Mouse (Mus musculus) neural tube, embryonic 14.5 days (tissue): Measurements from ENCODE around the gene Ddx20. TPM values are rescaled to one million over a fixed set of nuclear protein-coding genes. Genes with fewer than 3 reads are reported as not detected.

ENCODE experiments used
- ATAC-seq: fragments of 200-750 bp; cut with Nextera tagmentation; 2 replicates; pipeline ENCODE4 v1.8.0; 2017; ENCODE audit warnings: low read depth, mild to moderate bottlenecking, moderate TSS enrichment, moderate library complexity
- H3K27ac ChIP-seq: fragments of 300-500 bp; sonication (generic); 2 replicates; pipeline ENCODE4 v1.5.1; 2014; ENCODE audit warnings: low read depth, mild to moderate bottlenecking, control low read depth, low read length, moderate library complexity, mixed read lengths
- H3K27me3 ChIP-seq: fragments of 300-500 bp; sonication (generic); 2 replicates; pipeline ENCODE4 v1.6.1; 2014; ENCODE audit warnings: low read length; ENCODE audit not compliant: control insufficient read depth, insufficient read depth
- H3K36me3 ChIP-seq: fragments of 300-500 bp; sonication (generic); 2 replicates; pipeline ENCODE4 v1.6.1; 2014; ENCODE audit warnings: low read length, mixed read lengths; ENCODE audit not compliant: control insufficient read depth, insufficient read depth
- H3K4me1 ChIP-seq: fragments of 300-500 bp; sonication (generic); 2 replicates; pipeline ENCODE4 v1.6.1; 2014; ENCODE audit warnings: low read length; ENCODE audit not compliant: control insufficient read depth, insufficient read depth
- H3K4me2 ChIP-seq: fragments of 300-500 bp; sonication (generic); 2 replicates; pipeline ENCODE4 v1.6.1; 2014; ENCODE audit warnings: mild to moderate bottlenecking, low read depth, low read length, control low read depth
- H3K4me3 ChIP-seq: fragments of 300-500 bp; sonication (generic); 2 replicates; pipeline ENCODE4 v1.5.1; 2014; ENCODE audit warnings: low read depth, low read length, control low read depth, mixed read lengths
- H3K9ac ChIP-seq: fragments of 300-500 bp; sonication (generic); replicated peaks from 2 replicates; pipeline ENCODE4 v1.6.1; 2014; ENCODE audit warnings: low read depth, mild to moderate bottlenecking, control low read depth, low read length, mixed read lengths
- H3K9me3 ChIP-seq: fragments of 300-500 bp; sonication (generic); 2 replicates; pipeline ENCODE4 v1.6.1; 2016; ENCODE audit warnings: low read length; ENCODE audit not compliant: control insufficient read depth
- WGBS: fragments of 180-500 bp; shearing (Covaris S2); extraction: QIAGEN DNeasy Blood & Tissue Kit; methylation state at CpG from one replicate; pipeline ENCODE4 v1.1.7; 2014; 5-methylcytosine and 5-hydroxymethylcytosine counted together
- polyA plus RNA-seq: library from polyadenylated mRNA; unstranded; fragments of >200 nt; fragmentation: Nextera tagmentation; extraction: Ambion mirVana; gene quantifications from 2 replicates; pipeline ENCODE4 v1.2.1, GENCODE M21; 2014

Gene Ddx20
- polyA plus RNA-seq, 1 experiment from 2014 or later = 22.2 TPM

DNA sequence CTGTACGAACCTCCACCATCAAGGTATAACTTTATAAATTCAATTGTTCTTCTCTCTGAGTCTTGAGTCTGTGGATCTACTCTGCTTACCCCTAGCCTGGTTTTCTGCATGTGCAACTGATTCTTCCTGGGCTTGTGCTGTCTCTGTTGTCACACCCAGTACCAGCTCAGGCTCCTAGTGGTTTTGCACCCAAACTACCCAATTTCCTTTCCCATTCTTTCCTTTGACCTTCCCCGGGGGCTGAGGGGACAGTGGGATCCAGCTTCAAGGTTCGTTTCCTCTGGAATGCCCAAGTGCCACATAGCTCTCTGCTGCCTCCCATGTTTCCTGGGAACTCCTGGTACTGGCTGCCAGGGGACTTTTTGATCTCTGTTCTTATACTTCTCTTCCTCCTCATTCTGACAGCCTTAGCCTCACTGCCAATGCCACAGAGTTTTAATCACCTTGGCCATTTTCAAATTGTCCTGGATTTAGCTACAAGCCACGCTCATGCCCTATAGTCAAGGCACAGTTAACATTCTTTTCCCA lies 20.3 kb downstream of the Ddx20 start:
- 68% methylated on average over 4 of the region's 4 CpGs for WGBS
- no peaks in the 10 kb centered on the region for H3K36me3 ChIP-seq
- H3K27me3 ChIP-seq = no peaks in the 10 kb centered on the region
- H3K4me1 ChIP-seq = no peaks in the 10 kb centered on the region
- no peaks in the 10 kb centered on the region for H3K9me3 ChIP-seq
- H3K27ac ChIP-seq = no peak overlapping the region
- H3K4me2 ChIP-seq = no peak overlapping the region
- no peak overlapping the region for H3K4me3 ChIP-seq
- H3K9ac ChIP-seq = no peak overlapping the region
- ATAC-seq = no peak

DNA sequence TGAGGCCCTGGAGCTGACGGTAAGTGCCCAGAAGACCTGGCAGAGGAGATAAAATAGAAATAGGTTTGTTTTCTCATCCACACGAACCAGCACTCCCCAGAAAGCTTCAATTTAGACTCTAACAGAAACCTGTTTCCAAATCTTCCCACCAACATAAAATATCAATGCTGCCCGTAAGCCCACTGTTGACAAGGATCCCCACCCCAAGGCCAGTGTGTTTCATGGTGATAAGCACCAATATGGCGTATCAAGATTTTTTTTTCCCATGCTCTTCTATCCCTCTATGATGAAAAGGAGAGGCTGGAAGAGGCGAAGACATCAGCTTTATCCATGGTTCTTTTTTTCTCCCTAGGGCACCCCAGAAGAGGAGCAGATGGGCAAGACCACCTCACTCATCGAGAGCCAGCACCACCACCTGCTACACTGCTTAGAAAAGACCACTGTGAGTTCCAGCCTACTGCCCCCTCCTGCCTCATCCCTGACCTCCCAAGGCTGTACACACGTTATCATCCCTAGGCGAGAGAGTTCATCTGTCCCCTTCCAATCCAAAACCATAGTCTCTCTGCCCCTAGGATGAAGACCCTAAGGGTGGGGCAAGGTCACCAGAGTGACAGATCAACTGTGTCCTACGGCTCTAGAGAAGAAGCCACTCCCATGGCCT lies 22.1 kb downstream of the Ddx20 start:
- no peaks in the 10 kb centered on the region for H3K9me3 ChIP-seq
- no peak overlapping the region for H3K4me2 ChIP-seq
- H3K4me1 ChIP-seq = no peaks in the 10 kb centered on the region
- no peak overlapping the region for H3K4me3 ChIP-seq
- no peak overlapping the region for H3K27ac ChIP-seq
- H3K27me3 ChIP-seq = no peaks in the 10 kb centered on the region
- H3K9ac ChIP-seq = no peak overlapping the region
- no peak for ATAC-seq
- H3K36me3 ChIP-seq = no peaks in the 10 kb centered on the region
- 90% methylated on average over 9 of the region's 9 CpGs for WGBS

DNA sequence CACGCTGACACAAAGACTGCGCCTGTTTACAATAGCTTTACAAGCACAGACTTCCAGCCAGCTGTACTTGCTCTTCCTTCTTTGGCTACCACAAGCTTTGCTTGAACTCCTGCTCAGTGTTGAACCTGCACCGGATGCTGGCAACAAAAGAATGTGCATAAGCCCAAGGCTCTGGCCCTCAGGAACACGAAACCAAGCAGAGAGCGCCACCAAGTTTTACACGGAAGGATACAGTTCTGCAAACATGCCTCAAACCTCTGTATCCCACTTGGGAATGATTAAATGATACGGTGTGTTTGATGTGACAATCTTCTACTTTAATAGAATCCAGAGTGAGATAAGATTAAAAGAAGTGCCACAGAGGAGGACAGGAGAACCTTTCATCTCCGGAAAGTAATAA lies 24.3 kb downstream of the Ddx20 start:
- H3K9ac ChIP-seq = no peak overlapping the region
- 85% methylated on average over 8 of the region's 8 CpGs for WGBS
- H3K4me3 ChIP-seq = no peak overlapping the region
- no peak overlapping the region for H3K4me2 ChIP-seq
- H3K27me3 ChIP-seq = no peaks in the 10 kb centered on the region
- ATAC-seq = no peak
- no peaks in the 10 kb centered on the region for H3K4me1 ChIP-seq
- H3K36me3 ChIP-seq = no peaks in the 10 kb centered on the region
- no peaks in the 10 kb centered on the region for H3K9me3 ChIP-seq
- H3K27ac ChIP-seq = no peak overlapping the region

DNA sequence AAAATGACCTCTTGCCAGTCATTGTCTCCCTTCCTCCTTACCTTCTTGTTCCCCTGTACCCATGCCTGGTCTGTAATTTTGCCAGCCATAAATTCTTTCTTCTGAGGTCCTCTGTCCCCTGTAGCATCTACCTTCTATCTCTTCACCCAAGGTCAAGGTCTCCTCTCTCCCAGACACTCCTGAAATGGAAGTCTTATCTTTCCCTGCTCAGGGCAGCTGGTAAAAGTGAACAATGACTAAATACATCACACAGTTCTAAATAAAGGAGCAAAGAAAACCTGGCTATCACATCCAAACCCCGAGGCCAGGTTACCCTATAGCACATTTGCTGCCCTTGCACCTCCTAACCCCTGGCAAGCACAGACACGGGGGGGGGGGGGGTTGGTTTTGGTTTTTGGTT lies 26.8 kb downstream of the Ddx20 start:
- WGBS = 78% methylated on average over 2 of the region's 2 CpGs
- H3K4me1 ChIP-seq = no peaks in the 10 kb centered on the region
- no peak for ATAC-seq

DNA sequence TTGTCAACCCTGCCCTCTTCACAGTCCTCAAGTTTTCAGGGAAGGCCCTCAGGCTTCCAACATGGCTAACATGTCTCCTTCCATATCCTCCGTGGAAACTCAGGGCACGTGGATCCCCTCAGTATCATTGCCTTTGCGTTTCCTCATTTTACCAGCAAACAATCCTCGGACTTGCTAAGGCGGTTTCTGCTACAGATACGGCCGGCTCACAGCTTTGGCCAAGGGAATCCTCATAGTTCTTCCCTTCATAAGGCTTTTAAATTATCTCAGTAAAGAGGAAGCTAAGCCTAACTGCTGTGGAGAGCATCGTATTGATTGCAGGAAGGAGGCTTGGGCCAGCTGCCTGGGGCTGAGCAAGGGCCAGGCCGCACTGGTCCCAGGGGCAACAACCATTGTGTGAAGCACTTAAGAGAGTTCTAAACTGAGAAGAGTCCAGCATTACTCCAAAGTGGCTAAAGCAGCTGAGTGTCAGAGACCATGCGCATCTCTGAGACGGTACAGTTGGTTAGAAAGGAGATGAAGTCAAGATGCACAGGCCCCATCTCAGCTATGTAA lies 32.3 kb downstream of the Ddx20 start:
- ATAC-seq = no peak
- 89% methylated on average over 11 of the region's 11 CpGs for WGBS

More for the DNA sequence above, 26.8 kb downstream of the Ddx20 start:
- Histone ChIP-seq H3K27ac (no peak overlapping the region), H3K9me3 (no peaks in the 10 kb centered on the region), H3K27me3 (no peaks in the 10 kb centered on the region), H3K36me3 (no peaks in the 10 kb centered on the region), H3K9ac (no peak overlapping the region), H3K4me3 (no peak overlapping the region), H3K4me2 (no peak overlapping the region)

DNA sequence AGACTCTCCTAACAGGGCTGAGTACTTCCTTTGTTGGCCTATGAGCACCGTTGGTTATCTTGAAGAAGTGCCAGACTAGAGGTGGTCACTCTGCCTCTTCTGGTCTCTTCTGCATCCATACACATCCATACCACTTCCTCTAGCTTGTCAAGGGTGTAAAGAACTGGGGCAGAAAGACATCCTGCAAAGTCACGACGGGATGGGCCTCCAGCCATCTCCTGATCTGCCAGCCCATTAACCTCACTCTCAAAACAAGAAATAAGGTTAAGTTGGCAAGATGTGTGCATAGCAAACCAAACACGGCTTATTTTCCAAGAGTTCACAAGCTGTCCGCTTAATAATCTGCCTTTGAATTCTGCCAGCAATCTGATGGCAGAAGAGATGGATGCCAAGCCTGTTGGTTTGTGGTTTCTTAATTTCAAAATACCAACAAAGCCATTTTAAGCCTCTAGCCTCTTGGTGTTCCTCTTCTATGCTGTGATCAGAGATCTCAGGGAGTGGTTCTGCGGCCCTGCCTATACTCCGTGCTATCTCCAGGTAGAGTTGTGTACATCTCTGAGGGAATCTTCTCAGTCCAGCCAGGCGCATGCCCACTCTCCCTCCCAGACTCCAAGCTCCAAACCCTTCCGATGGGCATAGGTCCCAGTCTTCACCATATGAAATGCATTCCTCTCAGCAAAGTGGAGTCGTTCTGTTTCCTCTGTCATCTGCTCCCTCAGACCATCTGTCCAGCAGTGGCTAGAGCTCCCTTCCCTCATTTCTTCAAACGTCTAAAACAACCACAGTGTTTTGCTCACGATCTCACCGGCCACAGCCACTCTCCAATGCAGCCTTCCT lies 33.6 kb downstream of the Ddx20 start:
- Histone ChIP-seq H3K4me3 (no peak overlapping the region), H3K36me3 (no peaks in the 10 kb centered on the region), H3K4me1 (no peaks in the 10 kb centered on the region), H3K4me2 (no peak overlapping the region), H3K27me3 (no peaks in the 10 kb centered on the region), H3K27ac (no peak overlapping the region), H3K9ac (no peak overlapping the region), H3K9me3 (no peaks in the 10 kb centered on the region)
- WGBS = 89% methylated on average over 13 of the region's 13 CpGs
- ATAC-seq = no peak

More for the DNA sequence above, 32.3 kb downstream of the Ddx20 start:
- no peak overlapping the region for H3K4me3 ChIP-seq
- H3K4me2 ChIP-seq = no peak overlapping the region
- no peaks in the 10 kb centered on the region for H3K36me3 ChIP-seq
- no peaks in the 10 kb centered on the region for H3K9me3 ChIP-seq
- no peaks in the 10 kb centered on the region for H3K4me1 ChIP-seq
- H3K9ac ChIP-seq = no peak overlapping the region
- H3K27ac ChIP-seq = no peak overlapping the region
- no peaks in the 10 kb centered on the region for H3K27me3 ChIP-seq

DNA sequence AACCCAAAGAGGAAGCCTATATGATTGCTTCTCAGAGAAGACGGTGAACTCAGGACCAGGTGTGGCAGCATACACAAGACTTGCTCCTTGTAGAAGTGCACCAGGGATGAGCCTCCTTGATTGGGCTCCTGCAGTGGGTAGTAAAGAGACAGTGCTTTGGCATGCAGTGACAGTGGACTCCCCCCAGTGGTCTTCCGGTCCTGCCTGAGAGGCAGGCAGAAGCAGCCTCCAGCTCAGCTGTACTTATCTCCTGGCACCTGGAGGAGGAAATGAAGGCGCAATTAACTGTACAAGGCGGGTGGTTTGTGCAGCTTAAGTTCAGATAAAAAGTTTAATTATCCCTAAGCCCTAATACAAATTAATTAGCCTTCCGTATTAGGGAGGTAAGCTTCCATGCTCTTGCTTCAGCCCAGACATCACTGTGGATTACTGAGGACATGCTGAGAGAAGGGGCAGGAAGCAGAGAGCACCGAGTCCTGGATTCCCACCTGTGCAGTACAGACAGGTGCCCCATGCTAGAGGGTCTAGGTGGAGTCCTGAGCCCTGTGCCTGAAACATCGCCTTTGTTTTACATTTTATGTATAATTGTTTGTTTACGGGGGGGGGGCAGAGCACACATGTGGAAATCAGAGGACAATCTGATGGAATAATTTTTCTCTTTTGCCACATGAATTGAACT lies 38.3 kb downstream of the Ddx20 start:
- ATAC-seq = peak; percentile 42; the same call in 1 of the 2 replicates
- WGBS = 74% methylated on average over 8 of the region's 8 CpGs
- no peak overlapping the region for H3K4me2 ChIP-seq
- no peaks in the 10 kb centered on the region for H3K9me3 ChIP-seq
- H3K4me1 ChIP-seq = no peaks in the 10 kb centered on the region
- H3K9ac ChIP-seq = no peak overlapping the region
- H3K36me3 ChIP-seq = no peaks in the 10 kb centered on the region
- H3K4me3 ChIP-seq = no peak overlapping the region
- no peak overlapping the region for H3K27ac ChIP-seq
- no peaks in the 10 kb centered on the region for H3K27me3 ChIP-seq

DNA sequence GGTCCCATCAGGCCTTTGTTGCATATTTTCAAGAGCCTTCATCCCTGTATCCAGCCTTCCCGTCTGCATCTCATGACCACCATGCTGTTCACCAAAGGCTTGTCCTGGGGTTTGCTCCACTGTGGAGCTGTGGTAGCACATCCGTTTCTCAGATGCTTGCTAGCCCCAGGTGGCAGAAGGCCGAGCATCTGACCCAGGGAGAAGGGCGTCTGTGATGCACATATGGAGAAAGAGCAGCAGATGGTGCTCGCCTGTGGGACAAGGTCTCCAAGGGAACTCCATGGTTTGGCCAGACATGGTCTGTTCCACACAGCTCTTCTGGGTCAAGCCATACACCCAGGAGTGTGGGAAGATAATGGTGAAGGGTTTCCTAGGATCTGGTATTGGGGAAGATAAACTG lies 43.8 kb downstream of the Ddx20 start:
- Histone ChIP-seq H3K4me1 (no peaks in the 10 kb centered on the region), H3K36me3 (no peaks in the 10 kb centered on the region), H3K9me3 (no peaks in the 10 kb centered on the region), H3K27ac (no peak overlapping the region), H3K27me3 (no peaks in the 10 kb centered on the region), H3K4me2 (no peak overlapping the region), H3K9ac (no peak overlapping the region), H3K4me3 (no peak overlapping the region)
- ATAC-seq = no peak
- 72% methylated on average over 5 of the region's 5 CpGs for WGBS
